Mouse (Mus musculus): ENCODE results near the gene Srsf3.

DNA sequence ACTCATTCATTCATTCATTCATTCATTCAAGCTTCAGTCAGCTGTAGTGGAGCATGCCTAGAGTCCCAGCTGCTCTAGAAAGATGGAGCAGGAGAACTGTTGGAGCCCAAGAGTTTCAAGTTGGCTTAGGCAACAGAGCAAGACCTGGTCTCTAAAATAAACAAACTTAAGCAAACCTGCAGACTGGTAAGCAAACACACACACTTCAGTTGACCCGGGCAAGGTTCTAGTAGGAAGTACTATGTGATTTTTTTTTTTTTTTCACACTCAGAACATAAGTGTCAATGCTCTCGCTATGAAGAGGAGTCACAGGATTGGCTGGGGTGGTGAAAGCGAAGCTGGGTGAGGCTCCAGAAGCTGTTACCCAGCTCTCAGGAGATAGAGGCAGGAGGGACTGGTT lies 27.2 kb downstream of the Srsf3 start:
- TF ChIP-seq CTCF (IDR thresholded peaks at IDR 0.05; ENCODE audit: borderline replicate concordance, extremely low read depth, insufficient read depth, insufficient read length), result no peak
- TF ChIP-seq POLR2A (IDR thresholded peaks at IDR 0.05; ENCODE audit: borderline replicate concordance, extremely low read depth, insufficient read depth, insufficient read length, poor library complexity, severe bottlenecking), result no peak

All from brain, embryonic 14.5 days (tissue).